In the genomic region with DNA sequence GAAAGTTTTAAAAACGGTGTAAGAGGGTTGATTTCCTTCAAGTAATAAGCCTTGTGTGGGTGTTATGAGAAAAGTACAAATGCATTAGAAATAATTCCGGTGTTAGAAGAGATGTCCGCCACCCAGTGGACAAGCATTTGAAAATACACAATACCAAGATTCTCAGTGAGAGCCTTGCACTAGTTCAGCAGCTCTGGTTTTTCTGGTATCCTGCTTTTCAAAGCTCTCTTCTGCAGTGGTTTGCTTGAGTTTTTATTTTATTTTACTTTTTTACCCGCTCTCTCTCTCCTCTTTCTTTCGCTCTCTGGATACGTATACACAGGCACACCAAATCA, we compare ENCODE assay signal across 7 mouse cellular contexts. TPM values are rescaled to one million over a fixed set of nuclear protein-coding genes. Genes with fewer than 3 reads are reported as not detected.
DNase-seq lines count a peak whose midpoint lies in the region; ATAC-seq and TF ChIP-seq lines count a peak whose summit lies in the region.

No protein-coding gene starts in this region.

- H3K27ac ChIP-seq in thymus, adult 2 months (ENCODE audit: control insufficient read depth, insufficient read depth, low read length), result no peak overlapping the region
- peak overlapping the region; percentile 87 for H3K27ac ChIP-seq in forebrain, embryonic 13.5 days
- H3K27ac ChIP-seq in liver, embryonic 15.5 days (replicated peaks), result no peak overlapping the region; the same call in 1 of the 2 replicates

- no peaks in the 10 kb centered on the region for H3K4me1 ChIP-seq in thymus, adult 2 months (replicated peaks; ENCODE audit: control insufficient read depth, insufficient read depth, low read length)
- H3K4me1 ChIP-seq in forebrain, embryonic 13.5 days, result peaks cover 8% of the 10 kb centered on the region; the same call in 1 of the 2 replicates
- H3K4me1 ChIP-seq in liver, embryonic 15.5 days (replicated peaks), result peaks cover 6% of the 10 kb centered on the region

- WGBS in thymus, adult 2 months, result 19% methylated on average over 6 of the region's 6 CpGs
- WGBS in forebrain, embryonic 13.5 days, result 24% methylated on average over 6 of the region's 6 CpGs
- WGBS in liver, embryonic 15.5 days (ENCODE audit: insufficient replicate concordance), result 20% methylated on average over 6 of the region's 6 CpGs

- peak overlapping the region; percentile 60 for H3K4me3 ChIP-seq in thymus, adult 2 months (ENCODE audit: control insufficient read depth, insufficient read depth, low read length)
- peak overlapping the region; percentile 73 for H3K4me3 ChIP-seq in forebrain, embryonic 13.5 days
- peak overlapping the region; percentile 78 for H3K4me3 ChIP-seq in liver, embryonic 15.5 days (replicated peaks)

- H3K4me2 ChIP-seq in forebrain, embryonic 13.5 days, result peak overlapping the region; percentile 61
- peak overlapping the region; percentile 81 for H3K4me2 ChIP-seq in liver, embryonic 15.5 days

- no peak for TF ChIP-seq POLR2A in thymus, adult 2 months (IDR thresholded peaks at IDR 0.05; ENCODE audit: control insufficient read depth, extremely low read depth, insufficient read depth, low read length, poor library complexity)

- no peak for TF ChIP-seq CTCF in thymus, adult 2 months (IDR thresholded peaks at IDR 0.05; ENCODE audit: borderline replicate concordance, control insufficient read depth, extremely low read depth, insufficient read depth, low read length, poor library complexity)

- peak; percentile 80 for ATAC-seq in forebrain, embryonic 13.5 days
- ATAC-seq in liver, embryonic 15.5 days (ENCODE audit: insufficient read depth), result peak; percentile 66

- peak overlapping the region; percentile 75 for H3K9ac ChIP-seq in forebrain, embryonic 13.5 days
- H3K9ac ChIP-seq in liver, embryonic 15.5 days, result peak overlapping the region; percentile 73

- H3K36me3 ChIP-seq in thymus, adult 2 months (ENCODE audit: control insufficient read depth, insufficient read depth, low read length), result no peaks in the 10 kb centered on the region
- H3K36me3 ChIP-seq in forebrain, embryonic 13.5 days (ENCODE audit: poor library complexity, severe bottlenecking), result no peaks in the 10 kb centered on the region
- H3K36me3 ChIP-seq in liver, embryonic 15.5 days (replicated peaks), result no peaks in the 10 kb centered on the region

- no peaks in the 10 kb centered on the region for H3K27me3 ChIP-seq in thymus, adult 2 months (ENCODE audit: control insufficient read depth, insufficient read depth, low read length)
- no peaks in the 10 kb centered on the region for H3K27me3 ChIP-seq in forebrain, embryonic 13.5 days
- no peaks in the 10 kb centered on the region for H3K27me3 ChIP-seq in liver, embryonic 15.5 days

- H3K9me3 ChIP-seq in forebrain, embryonic 13.5 days (replicated peaks), result no peaks in the 10 kb centered on the region
- H3K9me3 ChIP-seq in liver, embryonic 15.5 days (replicated peaks), result no peaks in the 10 kb centered on the region

- DNase-seq in thymus, adult 2 months, result no peak
- DNase-seq in thymus, postnatal 25 days, result no peak
- no peak for DNase-seq in right cerebral cortex, postnatal 14 days
- no peak for DNase-seq in adrenal gland, postnatal 36 days
- no peak for DNase-seq in layer of hippocampus, postnatal 25 days (ENCODE audit: extremely low spot score in 1 of 2, low spot score in 1 of 2)

RNA-seq across cellular contexts. Expression of gene Cep162, which starts 0.3 kb away (rescaled TPM):
- 2.1 TPM in 2 replicates for polyA plus RNA-seq in thymus, adult 2 months (2012; rRNA removed)
- 8.3 and 9.0 TPM in 2 replicates for polyA plus RNA-seq in forebrain, embryonic 13.5 days (2015; fragmentation: Nextera tagmentation; extraction: Ambion mirVana)
- 1.5 and 1.6 TPM in 2 replicates for polyA plus RNA-seq in liver, embryonic 15.5 days (2015; fragmentation: Nextera tagmentation; extraction: Ambion mirVana)
- total RNA-seq in adrenal gland, postnatal 36 days (2021), result 1 to 10 TPM; 5.0 to 5.2 TPM
- total RNA-seq in layer of hippocampus, postnatal 25 days (2021), result 10 to 100 TPM in 1 of 2 experiments, 1 to 10 TPM in 1; 7.6 to 11.4 TPM
